Mouse (Mus musculus) cerebellum, adult 2 months (tissue): ENCODE measurements at regions not wholly inside any gene's neighbourhood (a gene's known extent, or its start where the extent isn't known, plus 50 kb on each side); places are given as distances from the start of the nearest gene placed in this dataset.

Source experiments
- DNase-seq, 2 experiments: peaks; one replicate each; pipeline ENCODE4 v3.0.0; 2021
- H3K27ac ChIP-seq: fragments of 200-500 bp; 2 replicates; pipeline ENCODE4 v1.5.1; 2012; ENCODE audit warnings: low read length, control low read depth, inconsistent platforms; ENCODE audit not compliant: insufficient read depth
- H3K27me3 ChIP-seq: fragments of 200-500 bp; 2 replicates; pipeline ENCODE4 v1.6.1; 2012; ENCODE audit warnings: inconsistent platforms, mild to moderate bottlenecking, low read length, moderate library complexity; ENCODE audit not compliant: control insufficient read depth, insufficient read depth
- H3K4me1 ChIP-seq: fragments of 200-500 bp; 2 replicates; pipeline ENCODE4 v1.6.1; 2011; ENCODE audit warnings: low read length; ENCODE audit not compliant: control insufficient read depth, insufficient read depth
- H3K4me3 ChIP-seq: fragments of 200-500 bp; replicated peaks from 2 replicates; pipeline ENCODE3; 2011; ENCODE audit warnings: mild to moderate bottlenecking, low read depth, low read length, control low read depth; ENCODE audit not compliant: insufficient read depth
- CTCF ChIP-seq: fragments of 200-500 bp; IDR thresholded peaks from 2 replicates; pipeline ENCODE4 v1.5.1; 2011; ENCODE audit warnings: low read depth, mild to moderate bottlenecking, control low read depth, low read length, moderate library complexity, borderline replicate concordance; ENCODE audit not compliant: insufficient read depth
- POLR2A ChIP-seq: fragments of 200-500 bp; IDR thresholded peaks from 2 replicates; pipeline ENCODE4 v1.6.1; 2011; ENCODE audit warnings: low read length, control low read depth, borderline replicate concordance; ENCODE audit not compliant: insufficient read depth
- WGBS: fragments of 180-500 bp; shearing (Covaris S2); methylation state at CpG from one replicate; pipeline ENCODE4 v1.1.7; 2018; 5-methylcytosine and 5-hydroxymethylcytosine counted together

DNA sequence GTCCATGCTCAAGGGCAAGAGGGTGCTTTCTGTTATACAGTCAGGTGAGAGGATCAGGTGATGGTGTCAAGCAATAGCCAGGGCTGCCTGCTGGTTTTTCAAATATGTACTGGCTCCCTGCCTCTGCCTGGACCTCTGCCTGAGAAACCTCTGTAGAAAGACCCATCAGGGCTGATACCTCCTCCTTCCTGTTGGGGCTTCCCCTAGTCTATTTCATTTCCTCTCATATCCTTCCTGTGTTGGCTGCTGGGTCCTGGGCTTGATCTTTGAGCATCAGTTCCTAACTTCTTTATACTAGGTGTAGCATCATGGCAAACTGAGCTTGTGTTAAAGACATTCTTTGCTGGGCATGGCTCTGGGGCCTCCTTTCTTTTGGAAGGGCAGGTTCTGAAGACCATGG is 89.5 kb downstream of the Tmem38b start:
- no peak overlapping the region for H3K27ac ChIP-seq

DNA sequence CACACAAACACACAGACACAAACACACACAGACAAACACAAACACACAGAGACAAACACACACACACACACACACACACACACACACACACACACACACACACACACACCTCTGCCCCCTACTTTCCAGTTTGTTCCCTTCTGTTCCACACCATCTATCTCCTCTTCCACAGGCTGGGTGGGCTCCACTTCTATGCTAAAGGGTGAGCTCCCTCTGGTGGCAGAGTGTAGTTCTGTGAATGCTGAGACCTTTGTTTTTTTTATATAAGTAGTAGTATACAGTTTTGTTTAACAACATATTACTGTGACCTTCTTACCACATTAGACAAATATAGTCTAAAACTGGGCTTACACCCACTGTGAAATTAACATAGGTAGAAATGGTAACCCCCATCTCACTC is 93.3 kb downstream of the Tmem38b start:
- Histone ChIP-seq H3K4me1 (no peaks in the 10 kb centered on the region; the same call in 1 of the 2 replicates), H3K27me3 (no peaks in the 10 kb centered on the region), H3K4me3 (no peak overlapping the region), H3K27ac (no peak overlapping the region)
- TF ChIP-seq CTCF: peak; percentile 14; the same call in 1 of the 2 replicates
- TF ChIP-seq POLR2A: no peak
- no peak for DNase-seq

More for the DNA sequence above, 89.5 kb downstream of the Tmem38b start:
- H3K4me1 ChIP-seq: no peaks in the 10 kb centered on the region; the same call in 1 of the 2 replicates
- TF ChIP-seq POLR2A (no peak), CTCF (no peak)
- no peaks in the 10 kb centered on the region for H3K27me3 ChIP-seq
- no peak for DNase-seq
- H3K4me3 ChIP-seq: no peak overlapping the region

DNA sequence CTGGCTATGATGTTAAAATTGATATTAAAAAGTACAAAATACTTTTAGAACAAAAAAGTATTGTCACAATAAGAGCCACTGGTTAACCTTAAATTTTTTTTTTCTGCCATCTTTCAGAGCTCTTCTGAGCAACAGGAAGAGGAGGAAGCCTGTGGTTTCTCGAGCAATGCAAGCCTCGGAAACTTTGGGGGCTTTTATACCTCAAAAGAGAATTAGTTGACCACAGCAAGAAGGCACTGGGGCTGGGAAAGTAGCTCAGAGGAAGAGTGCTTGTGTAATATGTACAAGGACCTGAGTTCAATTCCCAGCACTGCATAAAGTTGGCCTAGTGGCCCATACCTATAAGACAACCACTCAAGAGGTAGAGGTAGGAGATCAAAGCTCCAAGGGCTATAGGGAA is 94.7 kb downstream of the Tmem38b start:
- TF ChIP-seq CTCF: no peak
- TF ChIP-seq POLR2A: no peak
- DNase-seq: no peak
- 86% methylated on average over 2 of the region's 2 CpGs for WGBS

DNA sequence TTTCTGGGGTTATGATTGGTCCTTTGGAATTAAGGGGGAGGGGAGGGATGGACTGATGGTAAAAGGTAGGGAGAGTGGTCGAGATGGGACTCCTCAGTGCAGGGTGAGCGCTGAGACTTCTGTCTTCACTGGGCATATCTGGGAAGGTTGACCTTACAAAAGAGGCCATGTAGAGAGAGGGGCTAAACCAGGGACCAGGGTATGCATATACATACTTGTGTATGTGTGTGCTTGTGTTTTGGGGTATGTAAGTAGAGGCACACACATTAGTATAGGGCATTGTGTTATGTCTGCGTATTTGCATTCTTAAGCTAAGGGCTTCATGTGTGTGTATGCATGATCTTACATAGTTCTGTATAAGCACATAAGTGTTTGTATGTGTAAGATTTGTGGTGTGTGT is 105.2 kb downstream of the Tmem38b start:
- WGBS: 91% methylated on average over 3 of the region's 3 CpGs
- no peak overlapping the region for H3K27ac ChIP-seq
- DNase-seq: no peak
- H3K27me3 ChIP-seq: no peaks in the 10 kb centered on the region
- no peaks in the 10 kb centered on the region for H3K4me1 ChIP-seq
- H3K4me3 ChIP-seq: no peak overlapping the region
- TF ChIP-seq CTCF (no peak), POLR2A (no peak)

More for the DNA sequence above, 94.7 kb downstream of the Tmem38b start:
- H3K4me1 ChIP-seq: no peaks in the 10 kb centered on the region; the same call in 1 of the 2 replicates
- H3K27ac ChIP-seq: no peak overlapping the region
- H3K4me3 ChIP-seq: no peak overlapping the region
- no peaks in the 10 kb centered on the region for H3K27me3 ChIP-seq

DNA sequence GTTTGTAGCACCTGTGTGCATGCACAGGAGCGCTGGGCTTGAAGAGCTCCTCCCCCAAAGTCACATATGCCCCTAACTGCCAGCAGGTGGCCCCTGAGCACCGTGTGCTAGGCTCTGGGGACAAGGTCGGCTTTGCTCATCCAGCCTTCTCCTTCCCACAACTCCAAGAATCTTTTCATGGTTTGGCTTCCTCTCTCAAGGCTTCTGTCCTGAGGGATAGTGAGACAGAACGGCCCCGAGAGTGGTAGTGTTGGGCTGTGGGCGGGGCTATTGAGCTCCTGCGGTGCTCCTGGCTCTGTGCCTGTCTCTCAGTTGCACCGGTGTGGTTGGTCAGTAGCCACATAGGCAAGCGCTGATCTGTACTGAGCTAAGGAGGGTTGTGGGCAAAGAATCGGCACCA is 105.7 kb downstream of the Tmem38b start:
- 4% methylated on average over 10 of the region's 10 CpGs for WGBS
- no peaks in the 10 kb centered on the region for H3K4me1 ChIP-seq
- no peaks in the 10 kb centered on the region for H3K27me3 ChIP-seq
- TF ChIP-seq POLR2A: no peak
- TF ChIP-seq CTCF: peak; percentile 81
- H3K27ac ChIP-seq: no peak overlapping the region
- DNase-seq: peak; percentile 8 to 24
- no peak overlapping the region for H3K4me3 ChIP-seq

DNA sequence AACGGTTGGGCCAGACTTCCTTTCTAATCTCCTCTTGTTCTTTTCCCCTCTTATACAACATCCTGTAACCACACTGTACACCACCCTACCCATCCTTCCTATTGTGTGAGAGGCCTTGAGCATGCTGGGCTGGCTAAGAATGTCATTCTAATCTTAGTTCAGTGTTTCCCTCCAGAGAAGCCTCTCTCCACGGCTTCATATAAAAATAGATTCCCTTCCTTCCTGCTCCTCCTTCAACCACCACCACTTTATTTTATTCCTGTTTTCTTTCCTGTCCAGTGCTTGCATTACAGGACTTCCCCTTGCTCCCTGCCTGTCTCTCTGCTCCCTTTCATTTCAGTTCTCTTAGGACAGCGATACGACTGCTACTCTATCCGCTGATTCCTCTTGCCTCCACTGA is 109.5 kb downstream of the Tmem38b start:
- H3K27ac ChIP-seq: no peak overlapping the region
- H3K4me1 ChIP-seq: no peaks in the 10 kb centered on the region
- no peaks in the 10 kb centered on the region for H3K27me3 ChIP-seq
- no peak overlapping the region for H3K4me3 ChIP-seq
- TF ChIP-seq CTCF (no peak), POLR2A (no peak)
- WGBS: 79% methylated on average over 5 of the region's 5 CpGs
- no peak for DNase-seq

DNA sequence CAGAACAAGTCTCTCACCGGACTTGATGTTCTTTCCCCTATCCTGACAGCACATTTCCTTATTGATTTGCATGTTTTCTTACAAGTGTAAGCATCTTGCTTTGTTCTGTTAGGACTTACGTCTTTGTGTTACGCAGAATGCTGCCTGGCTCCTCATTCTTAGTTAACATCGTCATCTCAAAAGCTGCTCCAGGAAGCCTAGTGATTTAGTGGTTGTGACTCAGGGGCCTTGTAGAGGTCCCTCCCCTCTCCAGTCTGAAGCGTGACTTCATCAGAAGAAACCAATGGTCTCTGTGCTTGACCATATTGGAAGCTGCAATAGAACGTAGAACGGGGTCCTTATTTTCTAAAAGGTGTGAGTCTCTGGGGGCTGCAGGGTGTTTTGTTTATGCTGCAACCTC is 122.9 kb downstream of the Tmem38b start:
- Histone ChIP-seq H3K27me3 (no peaks in the 10 kb centered on the region), H3K27ac (no peak overlapping the region), H3K4me3 (no peak overlapping the region), H3K4me1 (no peaks in the 10 kb centered on the region)
- WGBS: 90% methylated on average over 7 of the region's 7 CpGs
- no peak for DNase-seq
- no peak for TF ChIP-seq CTCF
- TF ChIP-seq POLR2A: no peak

DNA sequence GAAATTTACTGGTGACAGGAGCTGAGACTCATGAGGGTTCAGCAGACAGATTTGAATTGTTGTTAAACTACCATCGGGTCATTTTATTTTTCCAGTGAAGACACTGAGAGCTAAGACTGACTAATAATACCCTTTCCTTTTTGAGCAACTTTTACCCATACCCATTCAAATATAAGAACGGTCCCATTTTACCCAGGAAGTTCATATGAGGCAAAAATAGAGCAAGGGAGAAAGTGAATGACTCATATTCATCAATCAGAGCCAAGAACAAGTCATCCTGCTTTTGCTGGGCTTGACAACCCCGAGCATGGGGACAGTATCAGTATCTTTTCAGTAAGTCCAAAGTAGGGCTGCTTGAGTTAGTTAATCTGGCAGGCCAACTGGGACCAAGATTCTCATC is 123.3 kb downstream of the Tmem38b start:
- TF ChIP-seq POLR2A (no peak), CTCF (no peak)
- Histone ChIP-seq H3K4me1 (no peaks in the 10 kb centered on the region), H3K4me3 (no peak overlapping the region), H3K27ac (no peak overlapping the region), H3K27me3 (no peaks in the 10 kb centered on the region)
- WGBS: 85% methylated on average over 3 of the region's 3 CpGs
- no peak for DNase-seq
